Mouse (Mus musculus): ENCODE measurements at regions not wholly inside any gene's neighbourhood (a gene's known extent, or its start where the extent isn't known, plus 50 kb on each side); places are given as distances from the start of the nearest gene placed in this dataset.

GRCm38 (mm10) chr2:61058545-61059235 is 95.7 kb upstream of the Rbms1 start:
- TF ChIP-seq POLR2A (IDR thresholded peaks at IDR 0.05; ENCODE audit: low read depth, low read length) (no peak), CTCF (IDR thresholded peaks at IDR 0.05; ENCODE audit: borderline replicate concordance, insufficient read depth, low read length) (no peak)

Measured in embryonic fibroblast, embryonic 13.5 days (primary cell).